Mouse (Mus musculus) spleen, adult 2 months (tissue): Measurements from ENCODE around the gene Zfand2a.

Experiments
- CTCF ChIP-seq: fragments of 200-500 bp; IDR thresholded peaks from 2 replicates; pipeline ENCODE4 v1.5.1; 2011; ENCODE audit warnings: mild to moderate bottlenecking, inconsistent platforms; ENCODE audit not compliant: insufficient read depth, insufficient read length, insufficient replicate concordance; ENCODE audit errors: extremely low read depth
- POLR2A ChIP-seq: fragments of 200-500 bp; IDR thresholded peaks from 2 replicates; pipeline ENCODE4 v1.6.1; 2011; ENCODE audit warnings: low read depth, low read length, inconsistent platforms

GRCm38 (mm10) chr5:139491348-139491747 lies 7.0 kb upstream of the Zfand2a start:
- no peak for TF ChIP-seq CTCF
- TF ChIP-seq POLR2A, result no peak
